Mouse (Mus musculus): Measurements from ENCODE around the gene Sec14l1.

GRCm38 (mm10) chr11:117091845-117092244 is 23.1 kb upstream of the Sec14l1 start:
- no peak for TF ChIP-seq GATA1 (IDR thresholded peaks at IDR 0.05; ENCODE audit: borderline replicate concordance, low read length)
- TF ChIP-seq FLI1 (IDR thresholded peaks at IDR 0.05; ENCODE audit: low read length) = no peak
